Mouse (Mus musculus): Measurements from ENCODE around the gene Zmiz1.
A peak's percentile ranks its signal among the peaks of the same experiment; 100 is the strongest.

The Zmiz1 gene

GRCm38 (mm10) chr14:25533631-25534395 lies 74.8 kb downstream of the Zmiz1 start:
- DNase-seq (ENCODE audit: low read depth, low spot score): no peak

- DNase-seq (ENCODE audit: low read depth, low spot score): no peak
These were observed 75.4 kb downstream of the Zmiz1 start for GRCm38 (mm10) chr14:25534396-25534769.

- DNase-seq (ENCODE audit: low read depth, low spot score): peak; percentile 40
These were observed 76.1 kb downstream of the Zmiz1 start for GRCm38 (mm10) chr14:25534918-25535582.

DNA sequence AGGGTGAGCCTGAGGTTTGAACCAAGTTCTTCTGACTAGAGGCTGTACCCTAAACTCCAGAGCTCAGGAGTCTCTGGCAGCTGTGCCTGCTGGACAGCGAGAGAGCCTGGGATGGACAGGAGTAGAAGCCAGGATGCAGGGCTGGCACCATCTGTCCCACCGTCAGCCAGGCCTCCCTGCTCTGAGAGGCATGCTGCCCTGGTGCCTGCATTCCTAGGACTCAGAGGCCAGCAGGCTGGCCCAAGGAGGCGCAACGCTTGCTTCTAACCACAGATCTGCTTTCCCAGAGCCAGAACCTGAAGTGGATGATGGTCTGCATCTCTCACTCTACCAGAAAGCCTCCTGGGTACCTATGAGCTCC lies 76.6 kb downstream of the Zmiz1 start:
- DNase-seq (ENCODE audit: low read depth, low spot score): no peak

DNA sequence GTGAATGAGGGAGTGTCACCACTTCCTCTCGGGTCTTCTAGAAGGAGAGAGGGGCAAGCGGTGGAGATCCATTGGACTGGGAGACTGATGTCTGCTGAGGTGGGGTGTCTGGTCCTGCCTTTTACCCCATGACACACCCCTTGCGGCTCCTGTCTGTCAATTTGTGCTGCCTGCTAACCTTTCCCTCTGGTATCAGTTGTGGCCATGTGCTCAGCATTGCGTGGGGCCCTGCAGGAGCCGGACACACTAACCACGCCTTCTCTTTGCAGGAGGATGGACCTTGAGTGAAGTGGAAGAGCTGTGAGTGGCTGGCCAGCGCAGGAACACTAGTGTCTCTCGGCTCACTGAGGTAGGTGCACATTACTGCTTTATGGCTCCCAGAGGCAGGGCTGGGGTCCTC lies 77.5 kb downstream of the Zmiz1 start:
- no peak for DNase-seq (ENCODE audit: low read depth, low spot score)

DNA sequence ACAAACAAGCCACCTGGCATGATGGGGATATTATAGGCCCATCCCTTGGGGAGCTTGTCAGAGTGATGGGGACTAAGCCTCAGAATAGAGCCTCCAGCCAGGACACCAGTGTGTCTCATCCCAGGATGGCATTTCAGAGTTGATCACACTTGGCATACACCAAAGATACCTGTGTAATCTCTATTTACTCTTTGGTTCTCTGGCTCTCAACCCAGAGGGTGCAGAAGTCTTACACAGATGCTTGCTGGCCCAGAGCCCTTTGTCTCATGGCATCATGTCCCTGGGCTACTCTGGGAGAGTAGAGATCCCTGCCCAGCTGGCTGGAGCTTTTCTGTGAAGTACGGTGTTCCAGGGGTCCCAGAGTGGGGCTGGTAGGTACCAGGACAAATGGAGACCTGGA lies 78.4 kb downstream of the Zmiz1 start:
- DNase-seq (ENCODE audit: low read depth, low spot score): no peak

DNA sequence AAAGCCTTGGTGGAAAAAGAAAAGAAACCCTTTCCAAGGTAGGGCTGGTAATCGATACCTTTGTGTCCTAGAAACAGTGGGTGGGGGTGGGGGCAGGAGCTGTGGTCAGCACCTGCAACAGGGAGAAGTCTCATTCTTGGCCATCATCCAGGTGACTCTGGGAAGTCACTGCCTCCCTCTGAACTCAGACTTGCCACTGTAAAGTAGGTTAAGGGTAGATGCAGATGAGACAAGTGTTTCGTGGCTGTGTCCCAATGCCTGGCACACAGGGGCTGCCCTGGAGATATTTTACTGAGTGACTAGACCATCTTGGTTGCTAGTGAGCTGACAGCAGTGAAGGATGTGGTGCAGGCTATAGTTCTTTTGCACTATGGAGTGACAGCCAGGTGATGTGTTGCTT lies 79.5 kb downstream of the Zmiz1 start:
- no peak for DNase-seq (ENCODE audit: low read depth, low spot score)

DNA sequence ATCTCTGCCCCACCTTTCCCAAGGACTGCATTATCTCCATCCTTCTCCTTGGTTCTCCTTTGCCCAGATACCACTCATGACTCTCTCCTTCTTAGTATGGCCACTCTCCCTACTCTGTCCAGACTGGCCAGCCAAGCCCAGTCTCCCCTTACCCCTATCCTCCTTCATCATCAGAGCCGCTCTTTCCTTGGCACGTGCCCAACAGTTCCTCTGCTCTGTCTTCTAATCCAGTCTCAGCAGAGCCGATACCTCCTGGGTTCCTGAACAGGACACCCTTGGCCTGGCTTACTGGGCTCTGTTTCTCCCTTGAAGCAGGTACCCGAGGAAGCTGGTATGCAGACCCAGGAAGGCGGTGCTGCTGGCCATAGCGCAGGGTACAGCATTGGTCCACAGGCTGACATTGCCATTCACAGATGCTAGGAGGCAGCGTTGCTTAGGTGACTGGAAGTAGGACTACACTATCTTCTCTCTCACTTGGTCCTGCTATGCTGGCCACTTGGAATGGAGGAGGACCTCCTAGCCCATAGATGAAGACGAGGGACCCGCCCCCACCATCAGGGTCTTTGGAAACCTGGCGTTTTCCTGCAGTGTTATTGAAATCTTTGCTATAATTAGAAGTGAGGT lies 80.6 kb downstream of the Zmiz1 start:
- DNase-seq (ENCODE audit: low read depth, low spot score): no peak

DNA sequence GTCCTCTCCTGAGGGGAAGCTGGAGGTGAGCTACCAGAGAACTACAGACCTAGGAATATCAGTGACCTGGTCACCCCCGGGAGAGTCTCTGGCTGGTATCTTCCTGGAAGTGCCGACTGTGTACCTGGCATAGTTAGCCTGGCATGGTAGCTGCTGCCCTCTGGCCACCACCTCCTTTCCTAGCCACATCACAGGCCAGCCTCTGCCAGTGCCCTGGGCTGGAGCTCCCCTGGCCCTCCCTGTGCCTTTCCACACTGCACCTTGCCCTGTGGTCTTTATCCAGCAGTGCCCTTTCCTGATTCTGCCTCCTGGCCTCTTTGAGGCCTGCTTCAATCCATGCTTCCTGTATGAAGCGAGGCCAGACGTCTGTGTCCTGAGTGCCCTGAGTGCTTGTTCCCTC lies 81.2 kb downstream of the Zmiz1 start:
- DNase-seq (ENCODE audit: low read depth, low spot score): no peak

- no peak for DNase-seq (ENCODE audit: low read depth, low spot score)
These were observed 82.2 kb downstream of the Zmiz1 start for GRCm38 (mm10) chr14:25541213-25541612.

DNA sequence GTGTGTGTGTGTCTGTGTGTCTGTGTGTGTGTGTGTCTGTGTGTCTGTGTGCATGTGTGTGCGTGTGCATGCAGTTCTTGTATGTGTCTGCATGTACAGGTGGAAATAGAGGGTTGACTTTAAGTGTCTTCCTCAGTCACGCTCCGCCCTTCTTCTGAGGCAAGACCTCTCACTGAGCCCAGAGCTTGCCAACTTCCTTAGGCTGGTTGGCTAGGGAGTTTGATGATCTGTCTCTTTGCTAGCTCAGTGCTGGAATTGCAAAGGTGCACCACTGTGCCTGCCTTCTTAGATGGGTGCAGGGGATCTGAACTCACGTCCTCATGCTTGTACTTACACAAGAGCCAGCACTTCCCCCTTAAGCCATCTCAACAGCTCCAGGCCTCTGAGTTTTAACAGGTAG lies 84.1 kb downstream of the Zmiz1 start:
- no peak for DNase-seq (ENCODE audit: low read depth, low spot score)

DNA sequence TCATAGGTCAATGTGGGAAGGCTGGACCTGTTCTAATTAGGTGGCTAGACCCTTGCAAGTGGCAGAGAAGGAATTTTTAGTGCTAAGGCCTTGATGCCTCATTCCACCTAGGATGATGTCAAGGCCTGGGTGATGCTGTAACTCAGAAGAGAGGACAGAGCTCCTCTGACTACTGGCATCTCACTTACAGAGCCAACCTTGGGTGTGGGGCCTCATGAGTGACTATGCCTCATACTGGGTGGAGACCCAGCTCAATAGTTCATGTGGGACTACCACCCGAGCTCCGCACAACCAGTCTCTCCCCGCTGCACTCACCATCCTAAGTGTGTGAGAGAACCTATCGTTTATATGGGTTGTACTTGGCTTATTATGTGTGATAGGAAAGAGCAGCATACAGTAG lies 84.9 kb downstream of the Zmiz1 start:
- DNase-seq (ENCODE audit: low read depth, low spot score): no peak

- DNase-seq (ENCODE audit: low read depth, low spot score): peak; percentile 45
These were observed 88.1 kb downstream of the Zmiz1 start for GRCm38 (mm10) chr14:25546852-25547621.

GRCm38 (mm10) chr14:25547882-25548281 lies 88.9 kb downstream of the Zmiz1 start:
- no peak for DNase-seq (ENCODE audit: low read depth, low spot score)

DNA sequence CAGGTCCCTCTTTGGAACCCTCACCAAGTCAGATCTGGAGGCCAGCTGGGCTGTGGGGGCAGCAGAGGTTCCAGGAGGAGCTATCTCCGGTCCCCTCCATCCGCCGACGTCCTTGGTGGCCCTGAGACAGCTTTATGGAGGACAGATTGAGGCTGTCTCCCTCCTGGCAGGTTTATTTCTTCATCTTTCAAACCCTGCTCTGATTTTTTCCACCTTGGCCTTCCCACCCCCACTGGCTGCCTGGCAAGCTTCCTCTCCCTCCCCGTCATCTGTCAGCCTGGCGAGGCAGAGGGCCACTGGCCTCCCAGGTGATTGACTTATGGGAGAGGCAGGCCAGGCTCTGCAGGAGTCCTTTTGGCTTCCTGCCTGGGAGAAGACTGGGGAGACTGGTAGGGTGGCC lies 89.7 kb downstream of the Zmiz1 start:
- DNase-seq (ENCODE audit: low read depth, low spot score): no peak

- no peak for DNase-seq (ENCODE audit: low read depth, low spot score)
These were observed 90.1 kb downstream of the Zmiz1 start for GRCm38 (mm10) chr14:25549125-25549524.

DNA sequence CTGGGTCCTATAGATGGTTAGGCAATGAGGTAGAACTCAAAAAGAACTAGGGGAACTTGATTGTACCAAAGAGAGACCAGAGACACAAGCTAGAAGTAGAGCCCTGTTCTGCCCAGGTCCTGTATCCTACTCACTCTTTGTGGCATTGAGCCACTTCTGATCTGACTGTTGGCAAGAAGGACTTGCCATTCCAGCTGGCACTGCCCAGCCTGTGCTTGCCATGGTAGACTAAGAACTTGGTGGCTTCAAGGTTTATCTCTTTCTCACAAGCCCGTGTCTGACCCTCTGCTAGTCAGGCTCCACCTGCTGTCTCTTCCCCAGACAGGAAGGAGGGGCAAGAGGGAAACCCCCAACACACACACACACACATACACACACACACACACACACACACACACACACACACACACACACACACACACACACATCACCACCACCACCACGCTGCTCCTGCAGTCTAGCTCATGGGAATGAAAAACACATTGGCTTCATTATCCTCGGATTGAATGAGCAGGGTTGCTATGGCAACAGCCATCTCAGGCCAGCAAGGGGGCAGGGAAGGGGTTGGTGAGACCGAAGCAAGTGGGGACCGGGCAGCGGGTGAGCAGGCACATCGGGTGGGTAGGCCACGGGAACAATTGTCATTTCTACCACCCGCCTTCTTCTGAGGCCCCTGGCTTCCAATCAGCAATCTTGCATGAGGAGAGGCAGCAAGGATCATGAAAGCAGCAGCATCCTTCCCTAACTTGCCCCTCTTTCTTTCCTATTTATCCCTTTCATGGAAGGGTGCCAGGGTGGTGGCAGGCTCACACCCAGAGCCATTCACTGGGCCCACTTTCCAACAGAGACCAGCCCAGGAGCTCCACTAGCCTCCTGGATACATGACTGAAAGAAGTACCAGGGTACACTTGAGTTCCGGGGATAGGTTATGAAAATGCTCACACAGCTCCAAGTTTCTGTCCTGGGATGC lies 91.2 kb downstream of the Zmiz1 start:
- peak; percentile 39 for DNase-seq (ENCODE audit: low read depth, low spot score)

DNA sequence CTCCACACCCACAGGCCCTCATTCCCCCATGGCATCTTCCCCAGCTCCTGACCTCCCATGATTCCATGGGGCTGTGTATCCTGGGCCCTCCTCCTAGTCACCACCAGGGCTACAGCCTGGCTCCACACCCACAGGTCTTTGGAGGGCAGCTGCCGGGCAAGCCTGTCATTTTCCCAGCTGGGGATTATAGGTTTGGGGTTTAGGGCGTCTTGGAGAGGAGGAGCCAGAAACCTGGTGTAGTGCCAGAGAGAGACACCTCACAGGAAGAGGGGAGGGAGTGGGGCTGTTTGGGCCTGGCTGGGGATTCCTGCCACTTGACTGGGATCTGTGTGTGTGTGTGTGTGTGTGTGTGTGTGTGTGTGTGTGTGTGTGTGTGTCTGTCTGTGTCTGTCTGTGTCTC lies 92.7 kb downstream of the Zmiz1 start:
- peak; percentile 47 for DNase-seq (ENCODE audit: low read depth, low spot score)

- no peak for DNase-seq (ENCODE audit: low read depth, low spot score)
These were observed 94.4 kb downstream of the Zmiz1 start for GRCm38 (mm10) chr14:25553382-25553781.

GRCm38 (mm10) chr14:25554781-25555180 lies 95.8 kb downstream of the Zmiz1 start:
- no peak for DNase-seq (ENCODE audit: low read depth, low spot score)

GRCm38 (mm10) chr14:25555291-25555781 lies 96.4 kb downstream of the Zmiz1 start:
- DNase-seq (ENCODE audit: low read depth, low spot score): no peak

Data from CD4-positive, CD25-positive, alpha-beta regulatory T cell, adult 2 months (primary cell).